ENCODE assay signal across 8 mouse cellular contexts in genomic region chr6:117932325-117933051, GRCm38 (mm10). TPM values are rescaled to one million over a fixed set of nuclear protein-coding genes. Genes with fewer than 3 reads are reported as not detected.
DNase-seq lines count a peak whose midpoint lies in the region; ATAC-seq lines count a peak whose summit lies in the region.

No protein-coding gene starts in this region.

- H3K4me1 ChIP-seq in neural tube, embryonic 11.5 days (ENCODE audit: control insufficient read depth, insufficient read depth, low read length): no peaks in the 10 kb centered on the region
- H3K4me1 ChIP-seq in intestine, embryonic 16.5 days (ENCODE audit: control insufficient read depth, insufficient read depth, low read length): no peaks in the 10 kb centered on the region
- H3K4me1 ChIP-seq in midbrain, embryonic 13.5 days (replicated peaks): no peaks in the 10 kb centered on the region

- H3K36me3 ChIP-seq in neural tube, embryonic 11.5 days (ENCODE audit: control insufficient read depth, insufficient read depth, low read length): no peaks in the 10 kb centered on the region; the same call in 1 of the 2 replicates
- peaks cover 2% of the 10 kb centered on the region; the same call in 1 of the 2 replicates for H3K36me3 ChIP-seq in intestine, embryonic 16.5 days (ENCODE audit: control insufficient read depth, insufficient read depth, low read length)
- peaks cover 27% of the 10 kb centered on the region for H3K36me3 ChIP-seq in midbrain, embryonic 13.5 days

- H3K27me3 ChIP-seq in neural tube, embryonic 11.5 days (ENCODE audit: control insufficient read depth, insufficient read depth, low read length): no peaks in the 10 kb centered on the region
- H3K27me3 ChIP-seq in intestine, embryonic 16.5 days (replicated peaks; ENCODE audit: control insufficient read depth, insufficient read depth, low read length): no peaks in the 10 kb centered on the region
- H3K27me3 ChIP-seq in midbrain, embryonic 13.5 days: no peaks in the 10 kb centered on the region

- no peaks in the 10 kb centered on the region for H3K9me3 ChIP-seq in neural tube, embryonic 11.5 days (ENCODE audit: control insufficient read depth, low read length)
- no peaks in the 10 kb centered on the region for H3K9me3 ChIP-seq in intestine, embryonic 16.5 days (ENCODE audit: control insufficient read depth, low read length)
- no peaks in the 10 kb centered on the region for H3K9me3 ChIP-seq in midbrain, embryonic 13.5 days

- peak; percentile 45 to 46 for DNase-seq in cerebellum, postnatal 10 days
- DNase-seq in cerebellum, adult 11 months: no peak
- DNase-seq in neural tube, embryonic 11.5 days (ENCODE audit: low spot score): peak; percentile 41
- no peak for DNase-seq in neural tube, embryonic 10.5 days (ENCODE audit: extremely low spot score, low spot score)
- no peak for DNase-seq in urinary bladder, postnatal 36 days (ENCODE audit: low spot score in 2 of 2)

- no peak overlapping the region for H3K4me3 ChIP-seq in neural tube, embryonic 11.5 days (ENCODE audit: low read depth, low read length)
- H3K4me3 ChIP-seq in intestine, embryonic 16.5 days (ENCODE audit: low read length): no peak overlapping the region
- no peak overlapping the region for H3K4me3 ChIP-seq in midbrain, embryonic 13.5 days (replicated peaks)

- 53% methylated on average over 11 of the region's 11 CpGs for WGBS in neural tube, embryonic 11.5 days
- 53% methylated on average over 11 of the region's 11 CpGs for WGBS in intestine, embryonic 16.5 days
- 53% methylated on average over 11 of the region's 11 CpGs for WGBS in midbrain, embryonic 13.5 days

- ATAC-seq in neural tube, embryonic 11.5 days (ENCODE audit: insufficient read depth, low FRiP score, low TSS enrichment): no peak
- ATAC-seq in intestine, embryonic 16.5 days: peak; percentile 52; the same call in 1 of the 2 replicates
- ATAC-seq in megakaryocyte progenitor cell, adult 5-6 weeks (replicated peaks; ENCODE audit: poor library complexity): peak; percentile 78
- no peak for ATAC-seq in midbrain, embryonic 13.5 days

- no peak overlapping the region for H3K27ac ChIP-seq in neural tube, embryonic 11.5 days (ENCODE audit: low read depth, low read length)
- H3K27ac ChIP-seq in intestine, embryonic 16.5 days (ENCODE audit: low read length): no peak overlapping the region
- no peak overlapping the region for H3K27ac ChIP-seq in midbrain, embryonic 13.5 days

- H3K4me2 ChIP-seq in neural tube, embryonic 11.5 days (ENCODE audit: low read depth): no peak overlapping the region
- no peak overlapping the region for H3K4me2 ChIP-seq in intestine, embryonic 16.5 days (ENCODE audit: low read depth, low read length)
- no peak overlapping the region for H3K4me2 ChIP-seq in midbrain, embryonic 13.5 days (replicated peaks)

- H3K9ac ChIP-seq in neural tube, embryonic 11.5 days (ENCODE audit: low read length): no peak overlapping the region
- no peak overlapping the region for H3K9ac ChIP-seq in intestine, embryonic 16.5 days (ENCODE audit: low read depth, low read length)
- H3K9ac ChIP-seq in midbrain, embryonic 13.5 days (replicated peaks): no peak overlapping the region

RNA-seq across cellular contexts. Expression of gene Fxyd4, which starts 5.0 kb away (rescaled TPM):
- polyA plus RNA-seq in neural tube, embryonic 11.5 days (2014; fragmentation: Nextera tagmentation; extraction: Ambion mirVana): 1.3 and 1.9 TPM in 2 replicates
- 1.2 and 2.0 TPM in 2 replicates for polyA plus RNA-seq in intestine, embryonic 16.5 days (2015; fragmentation: Nextera tagmentation; extraction: Ambion mirVana)
- total RNA-seq in megakaryocyte progenitor cell, adult 5-6 weeks (2015): not detected in 2 replicates
- total RNA-seq in megakaryocyte progenitor cell, adult 5-6 weeks (2017): not detected in 2 replicates
- polyA plus RNA-seq in midbrain, embryonic 13.5 days (2015; fragmentation: Nextera tagmentation; extraction: Ambion mirVana): 5.2 TPM in 2 replicates

RNA-seq across cellular contexts. Expression of gene Hnrnpf, which starts 32.4 kb away (rescaled TPM):
- polyA plus RNA-seq in neural tube, embryonic 11.5 days (2014; fragmentation: Nextera tagmentation; extraction: Ambion mirVana): 688 and 701 TPM in 2 replicates
- 751 and 822 TPM in 2 replicates for polyA plus RNA-seq in intestine, embryonic 16.5 days (2015; fragmentation: Nextera tagmentation; extraction: Ambion mirVana)
- 679 and 683 TPM in 2 replicates for total RNA-seq in megakaryocyte progenitor cell, adult 5-6 weeks (2015)
- total RNA-seq in megakaryocyte progenitor cell, adult 5-6 weeks (2017): 1,301 and 1,452 TPM in 2 replicates
- polyA plus RNA-seq in midbrain, embryonic 13.5 days (2015; fragmentation: Nextera tagmentation; extraction: Ambion mirVana): 361 and 363 TPM in 2 replicates

Comparison
In these comparisons a context has a peak if more than half of its experiments do, and no peak if none do; other contexts are left out.
1. DNase-seq: peak in cerebellum, postnatal 10 days (2 of 2) and neural tube, embryonic 11.5 days (single experiment); none in cerebellum, adult 11 months (single experiment), neural tube, embryonic 10.5 days (single experiment) and urinary bladder, postnatal 36 days (0 of 2).
2. ATAC-seq: peak in intestine, embryonic 16.5 days (single experiment) and megakaryocyte progenitor cell, adult 5-6 weeks (single experiment); none in neural tube, embryonic 11.5 days (single experiment) and midbrain, embryonic 13.5 days (single experiment).